In genomic region chr16:64884420-64884838, GRCm38 (mm10) we compare ENCODE assay signal across 10 mouse cellular contexts. TPM values are rescaled to one million over a fixed set of nuclear protein-coding genes. Genes with fewer than 3 reads are reported as not detected.
DNase-seq lines count a peak whose midpoint lies in the region; ATAC-seq and TF ChIP-seq lines count a peak whose summit lies in the region.
"Had no signal": no experiment of that assay in that cellular context is flagged by ENCODE, and none has a peak within 500 bp of the region (broad histone marks: within the 10 kb centered on the region; RNA-seq: fewer than 3 reads in every experiment).

No protein-coding gene starts in this region.

- H3K4me2 ChIP-seq in heart, embryonic 13.5 days, result peak overlapping the region; percentile 38
- H3K4me2 ChIP-seq in stomach, embryonic 16.5 days (ENCODE audit: low read depth, low read length), result no peak overlapping the region

- no peak overlapping the region for H3K4me3 ChIP-seq in heart, embryonic 13.5 days
- H3K4me3 ChIP-seq in stomach, embryonic 16.5 days (replicated peaks; ENCODE audit: low read length), result no peak overlapping the region
- H3K4me3 ChIP-seq: left cerebral cortex, adult 2 months had no signal

- H3K4me1 ChIP-seq in heart, embryonic 13.5 days, result peaks cover 16% of the 10 kb centered on the region
- peaks cover 5% of the 10 kb centered on the region; the same call in 1 of the 2 replicates for H3K4me1 ChIP-seq in stomach, embryonic 16.5 days (ENCODE audit: control insufficient read depth, insufficient read depth, low read length)

- no peak for TF ChIP-seq CTCF in brain, embryonic 14.5 days (IDR thresholded peaks at IDR 0.05; ENCODE audit: borderline replicate concordance, extremely low read depth, insufficient read depth, insufficient read length)

- peaks cover 9% of the 10 kb centered on the region; the same call in 1 of the 2 replicates for H3K9me3 ChIP-seq in heart, embryonic 13.5 days
- peaks cover 7% of the 10 kb centered on the region; the same call in 1 of the 2 replicates for H3K9me3 ChIP-seq in stomach, embryonic 16.5 days (replicated peaks; ENCODE audit: control insufficient read depth, low read length)

- no peak for DNase-seq in heart, adult 8-10 months (ENCODE audit: low spot score)
- DNase-seq in ovary, adult 18-20 months (ENCODE audit: low spot score), result peak; percentile 77
- no peak for DNase-seq in ovary, postnatal 10 days (ENCODE audit: low spot score)
- DNase-seq in brain, embryonic 14.5 days (ENCODE audit: low read depth), result peak; percentile 34
- no peak for DNase-seq in cerebellum, adult 9-10 months
- DNase-seq: lung, postnatal 36 days had no signal

- H3K27me3 ChIP-seq in heart, embryonic 13.5 days (replicated peaks), result no peaks in the 10 kb centered on the region
- H3K27me3 ChIP-seq in stomach, embryonic 16.5 days (ENCODE audit: control insufficient read depth, insufficient read depth, low read length), result no peaks in the 10 kb centered on the region

- H3K9ac ChIP-seq in heart, embryonic 13.5 days, result 0 out of 2 replicates have a peak overlapping the region, but pooled peaks have one; percentile 19
- H3K9ac ChIP-seq in stomach, embryonic 16.5 days (ENCODE audit: low read length), result no peak overlapping the region

- TF ChIP-seq POLR2A in brain, embryonic 14.5 days (IDR thresholded peaks at IDR 0.05; ENCODE audit: borderline replicate concordance, extremely low read depth, insufficient read depth, insufficient read length, poor library complexity, severe bottlenecking), result no peak

- no peaks in the 10 kb centered on the region for H3K36me3 ChIP-seq in heart, embryonic 13.5 days
- no peaks in the 10 kb centered on the region for H3K36me3 ChIP-seq in stomach, embryonic 16.5 days (ENCODE audit: control insufficient read depth, insufficient read depth, low read length)

- H3K27ac ChIP-seq in heart, embryonic 13.5 days (replicated peaks), result no peak overlapping the region; the same call in 1 of the 2 replicates
- H3K27ac ChIP-seq in stomach, embryonic 16.5 days (ENCODE audit: low read length), result no peak overlapping the region
- H3K27ac ChIP-seq: left cerebral cortex, adult 2 months had no signal

- 4% methylated on average over 3 of the region's 3 CpGs for WGBS in heart, embryonic 13.5 days
- 8% methylated on average over 3 of the region's 3 CpGs for WGBS in stomach, embryonic 16.5 days

- no peak for ATAC-seq in heart, embryonic 13.5 days (ENCODE audit: extremely low read depth, insufficient number of reproducible peaks, low FRiP score, low TSS enrichment)
- ATAC-seq in stomach, embryonic 16.5 days (ENCODE audit: insufficient read depth, low FRiP score), result peak; percentile 33; the same call in 1 of the 2 replicates
- no peak for ATAC-seq in CD4-positive, CD25-positive, alpha-beta regulatory T cell, adult 4 months

RNA-seq across cellular contexts. Expression of gene Cggbp1, which starts 32.6 kb away (rescaled TPM):
- polyA plus RNA-seq in heart, embryonic 13.5 days (2015; fragmentation: Nextera tagmentation; extraction: Ambion mirVana), result 42.7 and 44.0 TPM in 2 replicates
- total RNA-seq in heart, adult 8-10 months (2022), result 10 to 100 TPM; 29.4 to 42.2 (median 38.7) TPM
- polyA plus RNA-seq in brain, embryonic 14.5 days (2012; rRNA removed), result 42.1 and 59.2 TPM in 2 replicates
- 74.5 and 74.6 TPM in 2 replicates for polyA plus RNA-seq in stomach, embryonic 16.5 days (2015; fragmentation: Nextera tagmentation; extraction: Ambion mirVana)
- 10 to 100 TPM; 24.4 to 41.1 TPM for polyA plus RNA-seq in CD4-positive, CD25-positive, alpha-beta regulatory T cell, adult 4 months (2017; shearing (Covaris generic))

RNA-seq across cellular contexts. Expression of gene Zfp654, which starts 33.0 kb away (rescaled TPM):
- 4.4 and 5.1 TPM in 2 replicates for polyA plus RNA-seq in heart, embryonic 13.5 days (2015; fragmentation: Nextera tagmentation; extraction: Ambion mirVana)
- total RNA-seq in heart, adult 8-10 months (2022), result 10 to 100 TPM in 1 of 4 experiments, 1 to 10 TPM in 3; 8.8 to 10.0 (median 9.6) TPM
- polyA plus RNA-seq in brain, embryonic 14.5 days (2012; rRNA removed), result 7.4 and 8.1 TPM in 2 replicates
- polyA plus RNA-seq in stomach, embryonic 16.5 days (2015; fragmentation: Nextera tagmentation; extraction: Ambion mirVana), result 5.3 and 6.4 TPM in 2 replicates
- polyA plus RNA-seq in CD4-positive, CD25-positive, alpha-beta regulatory T cell, adult 4 months (2017; shearing (Covaris generic)), result 10 to 100 TPM in 1 of 2 experiments, 1 to 10 TPM in 1; 6.1 to 10.7 TPM

Comparison
In these comparisons a context has a peak if more than half of its experiments do, and no peak if none do; other contexts are left out.
1. DNase-seq: peak in ovary, adult 18-20 months (single experiment) and brain, embryonic 14.5 days (single experiment); none in heart, adult 8-10 months (single experiment), ovary, postnatal 10 days (single experiment) and cerebellum, adult 9-10 months (single experiment).